Mouse (Mus musculus) intestine, embryonic 16.5 days (tissue): ENCODE results near the gene Galm. TPM values are rescaled to one million over a fixed set of nuclear protein-coding genes. Genes with fewer than 3 reads are reported as not detected.

Experiments used
- ATAC-seq: fragments of 200-750 bp; cut with Nextera tagmentation; 2 replicates; pipeline ENCODE4 v1.8.0; 2017; ENCODE audit warnings: moderate TSS enrichment, moderate library complexity
- H3K27ac ChIP-seq: fragments of 300-500 bp; sonication (generic); 2 replicates; pipeline ENCODE4 v1.5.1; 2014; ENCODE audit warnings: mild to moderate bottlenecking, low read length
- H3K27me3 ChIP-seq: fragments of 300-500 bp; sonication (generic); replicated peaks from 2 replicates; pipeline ENCODE4 v1.6.1; 2014; ENCODE audit warnings: low read length, control low read depth, mixed read lengths; ENCODE audit not compliant: control insufficient read depth, insufficient read depth
- H3K36me3 ChIP-seq: fragments of 300-500 bp; sonication (generic); 2 replicates; pipeline ENCODE4 v1.6.1; 2014; ENCODE audit warnings: low read length, control low read depth; ENCODE audit not compliant: control insufficient read depth, insufficient read depth
- H3K4me1 ChIP-seq: fragments of 300-500 bp; sonication (generic); 2 replicates; pipeline ENCODE4 v1.6.1; 2014; ENCODE audit warnings: low read length, control low read depth, mixed read lengths; ENCODE audit not compliant: control insufficient read depth, insufficient read depth
- H3K4me2 ChIP-seq: fragments of 300-500 bp; sonication (generic); 2 replicates; pipeline ENCODE4 v1.6.1; 2014; ENCODE audit warnings: low read depth, low read length, control low read depth
- H3K4me3 ChIP-seq: fragments of 300-500 bp; sonication (generic); 2 replicates; pipeline ENCODE4 v1.5.1; 2014; ENCODE audit warnings: mild to moderate bottlenecking, low read length
- H3K9ac ChIP-seq: fragments of 300-500 bp; sonication (generic); 2 replicates; pipeline ENCODE4 v1.6.1; 2014; ENCODE audit warnings: low read depth, low read length
- H3K9me3 ChIP-seq: fragments of 300-500 bp; sonication (generic); 2 replicates; pipeline ENCODE4 v1.6.1; 2016; ENCODE audit warnings: low read length, control low read depth; ENCODE audit not compliant: control insufficient read depth
- WGBS: fragments of 180-500 bp; shearing (Covaris S2); extraction: QIAGEN DNeasy Blood & Tissue Kit; methylation state at CpG from one replicate; pipeline ENCODE4 v1.1.7; 2014; 5-methylcytosine and 5-hydroxymethylcytosine counted together
- polyA plus RNA-seq: library from polyadenylated mRNA; unstranded; fragments of >200 nt; fragmentation: Nextera tagmentation; extraction: Ambion mirVana; gene quantifications from 2 replicates; pipeline ENCODE4 v1.2.1, GENCODE M21; 2015

Gene Galm
- polyA plus RNA-seq, 1 experiment from 2014 or later: 101 TPM

GRCm38 (mm10) chr17:80229396-80229795, 102.1 kb downstream of the Galm start:
- Histone ChIP-seq H3K9ac (no peak overlapping the region), H3K9me3 (no peaks in the 10 kb centered on the region), H3K4me2 (no peak overlapping the region), H3K4me1 (peaks cover 4% of the 10 kb centered on the region; the same call in 1 of the 2 replicates), H3K27me3 (no peaks in the 10 kb centered on the region), H3K36me3 (no peaks in the 10 kb centered on the region), H3K4me3 (no peak overlapping the region), H3K27ac (no peak overlapping the region)
- ATAC-seq: no peak
- 77% methylated on average over 2 of the region's 2 CpGs for WGBS

GRCm38 (mm10) chr17:80233844-80234243, 106.6 kb downstream of the Galm start:
- H3K9ac ChIP-seq: no peak overlapping the region
- H3K27me3 ChIP-seq: no peaks in the 10 kb centered on the region
- ATAC-seq: no peak
- H3K36me3 ChIP-seq: 0 out of 2 replicates have a peak, but pooled peaks cover 3% of the 10 kb centered on the region
- no peak overlapping the region for H3K4me2 ChIP-seq
- no peak overlapping the region for H3K27ac ChIP-seq
- 88% methylated on average over 5 of the region's 5 CpGs for WGBS
- H3K4me3 ChIP-seq: no peak overlapping the region
- H3K4me1 ChIP-seq: no peaks in the 10 kb centered on the region
- H3K9me3 ChIP-seq: no peaks in the 10 kb centered on the region

- WGBS: 82% methylated on average over 7 of the region's 7 CpGs
- no peak for ATAC-seq
- H3K4me2 ChIP-seq: no peak overlapping the region
Observed at GRCm38 (mm10) chr17:80234376-80234775, 107.1 kb downstream of the Galm start.

More at GRCm38 (mm10) chr17:80234376-80234775, 107.1 kb downstream of the Galm start:
- H3K9ac ChIP-seq: no peak overlapping the region
- no peak overlapping the region for H3K4me3 ChIP-seq
- H3K4me1 ChIP-seq: no peaks in the 10 kb centered on the region
- no peak overlapping the region for H3K27ac ChIP-seq
- no peaks in the 10 kb centered on the region for H3K27me3 ChIP-seq
- 0 out of 2 replicates have a peak, but pooled peaks cover 3% of the 10 kb centered on the region for H3K36me3 ChIP-seq
- H3K9me3 ChIP-seq: no peaks in the 10 kb centered on the region

Other genes starting within 250 kb of the Galm start
- 45.6 and 48.7 TPM in 2 replicates for gene Atl2, start 231.3 kb upstream of the Galm start, polyA plus RNA-seq
- gene Hnrnpll, start 65.1 kb upstream of the Galm start, polyA plus RNA-seq: 34.8 and 37.3 TPM in 2 replicates
- 415 and 476 TPM in 2 replicates for gene Srsf7, start 79.8 kb downstream of the Galm start, polyA plus RNA-seq
- 0.07 TPM in 1 of 2 replicates, not detected in the other for gene Ttc39d, start 80.0 kb downstream of the Galm start, polyA plus RNA-seq
- 38.5 and 44.4 TPM in 2 replicates for gene Gemin6, start 97.0 kb downstream of the Galm start, polyA plus RNA-seq
- 21.1 and 21.8 TPM in 2 replicates for gene Morn2, start 162.7 kb downstream of the Galm start, polyA plus RNA-seq
- gene Dhx57, start 163.0 kb downstream of the Galm start, polyA plus RNA-seq: 10.0 and 10.3 TPM in 2 replicates
- 0.33 and 0.94 TPM in 2 replicates for gene Arhgef33, start 179.9 kb downstream of the Galm start, polyA plus RNA-seq
- gene Gm10190, start 246.1 kb downstream of the Galm start, polyA plus RNA-seq: 1.3 TPM in 1 of 2 replicates, not detected in the other